Mouse (Mus musculus) cerebellum, postnatal 10 days (tissue): ENCODE results near the gene Ptprn2.

Source experiments
- DNase-seq, 2 experiments: peaks; one replicate each; pipeline ENCODE4 v3.0.0; 2021; ENCODE audit warnings: mixed read lengths in 2 of 2

The Ptprn2 gene

GRCm38 (mm10) chr12:117236020-117236734, 750.7 kb downstream of the Ptprn2 start:
- DNase-seq = no peak

GRCm38 (mm10) chr12:117236981-117237380, 751.5 kb downstream of the Ptprn2 start:
- no peak for DNase-seq

DNA sequence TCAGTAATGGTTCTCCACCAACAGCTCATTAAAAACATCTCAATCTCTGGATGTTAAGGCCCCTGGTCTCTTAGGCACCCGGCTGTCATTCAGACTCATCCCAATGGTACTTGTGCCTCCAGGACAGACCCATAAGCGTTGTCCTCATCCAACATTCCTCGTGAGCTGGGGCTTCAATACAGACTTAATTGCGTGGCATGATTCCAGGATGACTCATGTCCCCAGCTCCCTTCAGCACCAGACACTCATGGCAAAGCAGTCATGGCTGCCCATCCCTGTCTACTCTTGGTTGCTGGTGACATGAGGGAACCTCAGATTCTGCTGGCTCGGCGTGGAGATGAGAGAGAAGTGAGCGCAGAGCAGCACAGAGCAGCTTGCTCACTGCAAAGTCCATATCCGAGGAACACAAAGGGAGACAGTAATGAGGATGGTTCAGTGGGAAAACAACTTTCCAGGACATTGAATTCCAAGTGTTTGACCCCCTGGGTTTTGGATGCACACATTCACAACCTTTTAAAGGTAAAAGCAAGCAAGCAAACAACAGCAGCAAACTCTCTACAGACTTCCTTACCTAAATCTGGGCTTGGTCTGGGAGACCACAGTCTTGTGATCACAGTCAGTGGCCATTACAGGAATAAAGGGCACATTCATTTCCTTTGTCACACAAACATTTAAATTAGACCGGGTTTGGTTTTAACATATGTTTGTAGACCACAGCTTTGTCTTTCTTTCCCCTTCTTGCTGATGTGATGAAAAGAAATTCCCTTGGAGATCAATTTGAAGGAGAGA, 754.6 kb downstream of the Ptprn2 start:
- peak in 1 of 2 experiments; percentile 31 for DNase-seq

GRCm38 (mm10) chr12:117242181-117242580, 756.7 kb downstream of the Ptprn2 start:
- DNase-seq = peak; percentile 25 to 26

DNA sequence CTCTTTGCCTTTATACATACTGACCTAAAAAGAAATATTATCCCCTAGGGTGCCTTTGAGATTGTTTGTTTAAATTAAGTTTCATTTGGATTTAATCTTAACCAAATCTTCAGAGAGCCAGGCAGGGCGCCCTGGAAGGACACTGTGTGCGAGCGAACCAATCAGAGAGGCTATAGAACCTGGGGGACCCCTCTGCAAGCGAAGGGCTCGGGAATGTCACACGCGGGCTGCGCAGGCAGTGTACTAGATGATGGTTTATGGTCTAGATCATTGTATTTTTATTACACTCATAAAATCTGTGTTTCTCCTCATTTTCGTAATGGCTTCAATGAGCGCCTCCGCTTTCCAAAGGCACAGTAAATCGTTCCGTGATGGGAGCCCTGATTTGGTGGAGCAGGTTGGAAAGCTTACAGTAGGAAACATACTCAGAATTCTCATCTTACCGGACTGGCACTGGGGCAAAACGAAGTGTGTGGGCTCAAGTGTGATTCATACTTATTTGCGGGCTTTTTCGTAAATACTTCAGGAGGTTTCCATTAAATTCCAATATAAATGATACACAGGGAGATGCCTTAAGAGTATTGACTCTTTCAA, 760.5 kb downstream of the Ptprn2 start:
- DNase-seq = no peak

DNA sequence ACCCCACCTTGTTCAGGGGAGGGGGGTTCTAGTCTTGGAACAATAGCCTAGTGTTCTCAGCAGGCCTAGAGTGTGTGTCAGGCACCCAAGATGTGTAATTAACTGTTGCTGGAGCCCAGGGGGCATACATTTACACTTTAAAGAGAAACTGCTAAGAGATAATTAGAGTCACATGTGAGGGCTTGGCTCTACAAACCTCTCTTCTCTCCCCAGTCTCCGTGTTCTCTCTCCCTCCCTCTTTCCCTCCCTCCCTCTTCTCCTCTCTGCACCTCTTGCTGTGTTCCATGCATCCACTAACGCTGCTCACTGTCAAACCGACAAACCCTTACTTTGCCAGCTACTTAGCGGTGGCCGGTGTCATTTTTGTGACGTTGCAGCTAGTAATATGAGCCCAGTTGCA, 764.9 kb downstream of the Ptprn2 start:
- DNase-seq = no peak

- DNase-seq = peak; percentile 37 to 60
Measured at GRCm38 (mm10) chr12:117251663-117252425, 766.3 kb downstream of the Ptprn2 start.

- no peak for DNase-seq
Measured at GRCm38 (mm10) chr12:117252426-117252779, 766.9 kb downstream of the Ptprn2 start.

DNA sequence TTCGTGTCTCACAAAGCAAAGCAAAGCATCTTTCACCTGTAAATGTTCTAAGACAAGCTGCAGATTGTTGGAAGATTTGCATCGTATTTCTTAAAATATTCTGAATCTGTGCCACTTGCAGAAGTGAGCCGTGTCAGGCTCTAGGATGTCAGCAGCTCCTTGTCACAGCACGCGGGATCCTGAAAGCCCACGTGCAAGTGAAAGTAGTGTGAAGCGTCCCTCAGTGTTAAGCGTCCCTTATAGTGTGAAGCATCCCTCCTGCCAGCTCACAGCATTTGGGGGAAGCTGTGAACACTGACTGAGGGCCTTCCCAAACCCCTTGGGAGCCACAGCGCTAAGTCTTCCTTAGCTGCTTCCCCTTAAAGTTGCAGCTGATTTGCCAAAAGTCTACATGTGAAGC, 768.8 kb downstream of the Ptprn2 start:
- DNase-seq = no peak

DNA sequence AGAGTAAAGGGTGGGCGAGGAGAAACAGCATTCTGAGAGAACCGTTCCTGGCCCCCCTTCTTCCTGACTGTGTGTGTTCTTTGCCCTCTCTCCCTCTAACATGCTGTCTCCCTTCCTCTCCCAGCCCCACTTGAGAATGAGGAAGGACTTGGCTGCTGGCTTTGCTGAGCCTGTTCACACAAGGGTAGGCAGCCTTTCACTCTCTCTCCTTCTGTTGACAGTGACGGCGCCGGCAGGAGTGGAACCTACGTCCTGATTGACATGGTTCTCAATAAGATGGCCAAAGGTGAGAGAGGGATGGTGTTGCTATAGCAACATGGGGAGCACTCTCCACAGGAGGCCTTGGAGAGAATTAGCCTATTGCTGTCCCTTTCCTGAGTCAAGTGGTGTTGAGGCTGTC, 769.8 kb downstream of the Ptprn2 start:
- DNase-seq = peak in 1 of 2 experiments; percentile 43

DNA sequence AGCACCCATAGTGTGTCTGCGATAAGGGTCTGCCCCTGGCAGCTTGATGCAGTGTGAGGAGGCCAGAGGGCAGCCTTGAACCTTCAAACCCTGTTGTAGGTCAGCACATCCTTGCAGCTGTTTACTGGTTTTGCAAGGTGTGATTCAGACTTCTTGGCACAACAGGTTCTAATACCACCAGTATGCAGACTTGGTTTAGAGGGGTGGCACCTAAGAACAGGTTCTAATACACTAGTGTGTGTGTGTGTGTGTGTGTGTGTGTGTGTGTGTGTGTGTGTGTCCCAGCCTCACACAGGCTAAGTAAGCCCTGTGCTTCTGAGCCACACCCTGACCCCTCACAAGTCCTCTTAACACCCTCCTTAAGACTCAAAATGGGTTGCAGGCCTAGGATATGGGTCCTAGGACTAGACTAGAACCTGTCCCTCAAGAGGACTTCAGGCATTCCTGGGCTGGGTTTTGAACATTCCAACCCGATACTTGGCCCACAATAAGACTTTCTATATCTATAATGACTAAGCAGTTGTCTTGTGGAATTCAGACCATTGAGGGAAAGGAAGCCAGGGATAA, 770.3 kb downstream of the Ptprn2 start:
- DNase-seq = no peak

- no peak for DNase-seq
Measured at GRCm38 (mm10) chr12:117256849-117257204, 771.3 kb downstream of the Ptprn2 start.

GRCm38 (mm10) chr12:117257205-117257920, 771.8 kb downstream of the Ptprn2 start:
- DNase-seq = peak in 1 of 2 experiments; percentile 60

DNA sequence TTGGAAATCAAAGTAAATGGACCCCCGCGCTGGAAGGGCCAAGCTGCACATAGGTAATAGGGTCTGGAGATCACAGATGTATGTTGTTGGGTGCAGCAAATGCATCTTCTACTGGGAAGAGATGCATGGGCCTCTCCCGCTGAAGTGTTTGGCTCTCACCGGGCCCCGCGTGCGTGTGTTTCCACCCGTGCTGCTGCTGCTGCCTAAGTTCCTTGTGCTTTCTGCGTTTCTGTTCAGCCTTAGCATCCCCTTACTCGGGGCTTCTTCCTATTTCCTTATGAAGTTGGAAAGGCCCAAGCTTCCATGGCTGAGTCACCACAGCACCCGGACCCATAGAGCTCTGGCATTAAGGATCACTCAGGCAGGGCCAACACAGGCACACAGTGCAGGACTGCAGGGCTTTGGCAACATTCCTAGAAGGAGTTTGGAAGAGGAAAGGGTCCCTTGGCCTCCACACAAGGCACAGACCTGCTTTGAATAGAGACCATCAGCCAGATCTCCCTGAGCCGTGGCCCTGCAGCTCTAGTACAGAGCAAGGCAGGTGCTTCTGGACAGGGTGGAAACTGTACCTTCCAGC, 772.5 kb downstream of the Ptprn2 start:
- DNase-seq = peak; percentile 77 to 84

DNA sequence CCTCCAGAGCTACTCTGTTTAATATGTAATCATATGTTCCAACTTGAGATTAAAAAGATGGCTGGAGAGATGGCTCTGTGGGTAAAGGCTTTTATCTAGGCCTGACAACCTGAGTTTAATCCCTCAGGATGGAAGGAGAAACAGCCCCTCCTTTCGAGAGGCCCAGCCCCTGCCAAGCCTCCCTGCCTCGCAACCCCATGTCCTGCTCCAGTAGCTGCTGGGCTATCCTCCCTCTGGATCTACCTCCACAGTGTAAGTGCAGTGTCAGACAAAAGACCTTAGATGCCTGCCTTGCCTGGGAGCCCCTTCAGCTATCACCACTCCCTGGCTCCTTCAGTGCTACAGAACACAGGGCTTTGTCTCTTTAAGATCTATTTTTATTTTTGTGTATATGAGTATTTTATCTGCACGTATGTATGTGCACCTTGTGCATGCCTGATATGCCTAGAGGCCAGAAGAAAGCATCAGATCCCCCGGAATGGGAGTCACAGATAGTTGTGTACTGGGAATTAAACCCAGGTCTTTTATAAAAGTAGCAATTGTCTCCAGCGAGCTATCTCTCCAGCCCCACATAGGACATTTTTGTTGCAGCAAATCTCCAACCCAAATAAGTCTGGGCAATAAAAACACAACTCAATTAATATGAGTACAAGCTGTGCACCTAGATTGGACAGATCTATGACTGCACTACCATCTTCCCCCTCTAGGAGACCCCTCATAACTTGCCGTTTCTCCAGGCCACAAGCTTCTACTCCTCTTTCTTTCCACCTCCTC, 775.1 kb downstream of the Ptprn2 start:
- DNase-seq = no peak

DNA sequence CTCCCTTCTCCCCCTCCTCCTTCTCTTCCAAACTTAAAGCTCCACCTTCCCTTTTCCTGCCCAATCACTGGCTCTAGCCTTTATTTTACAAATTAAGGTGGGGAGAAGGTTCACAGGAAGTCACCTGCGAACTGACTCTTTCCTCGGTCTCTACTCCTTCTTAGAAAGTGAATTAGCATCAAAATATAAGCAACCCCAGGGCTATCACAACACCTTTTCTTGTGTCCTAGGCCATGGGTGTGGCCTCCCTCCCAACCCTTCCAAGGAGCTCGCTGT, 775.6 kb downstream of the Ptprn2 start:
- DNase-seq = no peak

DNA sequence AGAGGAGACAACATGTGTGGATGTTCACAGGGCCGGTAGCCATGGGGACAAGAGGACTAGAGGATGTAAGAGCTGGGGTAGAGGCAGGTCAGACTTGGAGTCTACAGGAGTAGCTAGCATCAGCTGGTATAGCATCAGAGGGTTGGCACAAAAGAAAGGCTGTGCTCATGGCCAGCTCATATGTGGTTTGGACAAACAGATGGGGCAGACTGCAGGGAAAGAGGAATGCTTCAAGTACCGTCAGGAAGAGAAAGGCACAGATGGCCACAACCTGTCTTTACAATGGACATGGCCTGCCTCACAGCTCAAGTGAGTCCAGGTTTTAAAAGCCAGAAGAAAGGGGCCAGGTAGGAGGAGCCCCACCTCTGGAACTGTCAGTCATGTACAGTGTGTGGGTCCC, 776.5 kb downstream of the Ptprn2 start:
- DNase-seq = peak; percentile 67 to 76

GRCm38 (mm10) chr12:117263081-117263480, 777.6 kb downstream of the Ptprn2 start:
- DNase-seq = peak; percentile 61 to 71

DNA sequence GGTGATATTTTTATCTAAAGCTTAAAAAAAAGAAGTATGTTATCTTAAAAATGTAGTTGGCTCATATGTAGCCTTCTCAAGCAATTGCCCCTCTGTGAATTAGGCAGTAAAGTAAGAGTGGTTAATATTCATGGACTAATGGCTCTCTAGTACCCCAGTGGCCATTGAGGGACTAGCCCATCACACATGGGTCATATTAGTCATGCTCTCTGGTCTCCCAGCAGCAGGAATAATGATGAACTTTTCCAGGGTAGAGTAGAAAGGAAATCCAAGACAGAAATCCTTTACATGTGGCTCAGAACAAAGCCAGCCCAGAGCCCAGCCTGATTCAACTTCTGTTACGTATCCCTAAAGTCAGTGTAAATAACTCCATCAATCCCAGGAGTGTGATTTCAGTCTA, 779.7 kb downstream of the Ptprn2 start:
- DNase-seq = no peak

GRCm38 (mm10) chr12:117268543-117269172, 783.1 kb downstream of the Ptprn2 start:
- no peak for DNase-seq

- no peak for DNase-seq
Measured at GRCm38 (mm10) chr12:117269310-117269709, 783.8 kb downstream of the Ptprn2 start.
